Mouse (Mus musculus): ENCODE measurements around the gene Wfikkn1. TPM values are rescaled to one million over a fixed set of nuclear protein-coding genes. Genes with fewer than 3 reads are reported as not detected.

Wfikkn1 gene
- polyA plus RNA-seq, 1 experiment from 2014 or later, result 0.55 TPM

- no peak overlapping the region for H3K4me3 ChIP-seq (replicated peaks)
- no peak overlapping the region for H3K9ac ChIP-seq
- no peaks in the 10 kb centered on the region for H3K9me3 ChIP-seq
- no peaks in the 10 kb centered on the region for H3K27me3 ChIP-seq (replicated peaks)
- WGBS, result 87% methylated on average over 4 of the region's 4 CpGs
- no peak overlapping the region for H3K27ac ChIP-seq
- ATAC-seq (ENCODE audit: insufficient read depth, low FRiP score, low read depth), result no peak
- H3K4me2 ChIP-seq, result no peak overlapping the region
- H3K4me1 ChIP-seq, result 0 out of 2 replicates have a peak, but pooled peaks cover 4% of the 10 kb centered on the region
- 0 out of 2 replicates have a peak, but pooled peaks cover 6% of the 10 kb centered on the region for H3K36me3 ChIP-seq
These were observed 31.2 kb upstream of the Wfikkn1 start for GRCm38 (mm10) chr17:25911816-25912215.

GRCm38 (mm10) chr17:25907640-25908039 lies 27.0 kb upstream of the Wfikkn1 start:
- H3K4me1 ChIP-seq, result no peaks in the 10 kb centered on the region
- 0 out of 2 replicates have a peak, but pooled peaks cover 6% of the 10 kb centered on the region for H3K36me3 ChIP-seq
- H3K27me3 ChIP-seq (replicated peaks), result no peaks in the 10 kb centered on the region
- H3K9me3 ChIP-seq, result no peaks in the 10 kb centered on the region
- no peak overlapping the region for H3K4me2 ChIP-seq
- no peak overlapping the region for H3K9ac ChIP-seq
- no peak overlapping the region for H3K27ac ChIP-seq
- no peak overlapping the region for H3K4me3 ChIP-seq (replicated peaks)
- no peak for ATAC-seq (ENCODE audit: insufficient read depth, low FRiP score, low read depth)
- 86% methylated on average over 2 of the region's 2 CpGs for WGBS

- no peak overlapping the region for H3K9ac ChIP-seq
- no peak overlapping the region for H3K27ac ChIP-seq
- H3K27me3 ChIP-seq (replicated peaks), result no peaks in the 10 kb centered on the region
- 79% methylated on average over 3 of the region's 3 CpGs for WGBS
- H3K9me3 ChIP-seq, result no peaks in the 10 kb centered on the region
- no peaks in the 10 kb centered on the region for H3K4me1 ChIP-seq
- H3K4me2 ChIP-seq, result no peak overlapping the region
- no peak overlapping the region for H3K4me3 ChIP-seq (replicated peaks)
- 0 out of 2 replicates have a peak, but pooled peaks cover 9% of the 10 kb centered on the region for H3K36me3 ChIP-seq
- no peak for ATAC-seq (ENCODE audit: insufficient read depth, low FRiP score, low read depth)
These were observed 22.4 kb upstream of the Wfikkn1 start for GRCm38 (mm10) chr17:25903061-25903460.

GRCm38 (mm10) chr17:25900193-25900592 lies 19.5 kb upstream of the Wfikkn1 start:
- Histone ChIP-seq H3K36me3 (0 out of 2 replicates have a peak, but pooled peaks cover 9% of the 10 kb centered on the region), H3K4me1 (no peaks in the 10 kb centered on the region), H3K9ac (no peak overlapping the region), H3K27ac (no peak overlapping the region), H3K4me2 (no peak overlapping the region), H3K4me3 (replicated peaks) (no peak overlapping the region), H3K27me3 (replicated peaks) (no peaks in the 10 kb centered on the region), H3K9me3 (no peaks in the 10 kb centered on the region)
- no peak for ATAC-seq (ENCODE audit: insufficient read depth, low FRiP score, low read depth)
- WGBS, result 100% methylated on average over 1 of the region's 1 CpGs

GRCm38 (mm10) chr17:25895891-25896290 lies 15.2 kb upstream of the Wfikkn1 start:
- Histone ChIP-seq H3K4me2 (no peak overlapping the region), H3K27me3 (replicated peaks) (no peaks in the 10 kb centered on the region), H3K4me1 (no peaks in the 10 kb centered on the region), H3K4me3 (replicated peaks) (no peak overlapping the region), H3K9ac (no peak overlapping the region), H3K27ac (no peak overlapping the region), H3K36me3 (peaks cover 8% of the 10 kb centered on the region; the same call in 1 of the 2 replicates), H3K9me3 (no peaks in the 10 kb centered on the region)
- WGBS, result 73% methylated on average over 12 of the region's 12 CpGs
- no peak for ATAC-seq (ENCODE audit: insufficient read depth, low FRiP score, low read depth)

GRCm38 (mm10) chr17:25895415-25895814 lies 14.8 kb upstream of the Wfikkn1 start:
- ATAC-seq (ENCODE audit: insufficient read depth, low FRiP score, low read depth), result no peak
- Histone ChIP-seq H3K4me3 (replicated peaks) (no peak overlapping the region), H3K9me3 (no peaks in the 10 kb centered on the region), H3K27ac (no peak overlapping the region), H3K4me1 (no peaks in the 10 kb centered on the region), H3K4me2 (no peak overlapping the region), H3K36me3 (peaks cover 3% of the 10 kb centered on the region; the same call in 1 of the 2 replicates), H3K9ac (no peak overlapping the region), H3K27me3 (replicated peaks) (no peaks in the 10 kb centered on the region)
- 46% methylated on average over 2 of the region's 2 CpGs for WGBS

- H3K9ac ChIP-seq, result no peak overlapping the region
- no peak overlapping the region for H3K4me3 ChIP-seq (replicated peaks)
- H3K4me1 ChIP-seq, result no peaks in the 10 kb centered on the region
- no peaks in the 10 kb centered on the region for H3K27me3 ChIP-seq (replicated peaks)
- no peak overlapping the region for H3K4me2 ChIP-seq
- H3K27ac ChIP-seq, result 0 out of 2 replicates have a peak overlapping the region, but pooled peaks have one; percentile 0
- H3K9me3 ChIP-seq, result no peaks in the 10 kb centered on the region
- peaks cover 10% of the 10 kb centered on the region for H3K36me3 ChIP-seq
- ATAC-seq (ENCODE audit: insufficient read depth, low FRiP score, low read depth), result no peak; the same call in 1 of the 2 replicates
- WGBS, result 35% methylated on average over 2 of the region's 2 CpGs
These were observed 13.4 kb upstream of the Wfikkn1 start for GRCm38 (mm10) chr17:25893975-25894617.

- Histone ChIP-seq H3K4me1 (no peaks in the 10 kb centered on the region), H3K9ac (no peak overlapping the region), H3K36me3 (peaks cover 23% of the 10 kb centered on the region), H3K4me3 (replicated peaks) (no peak overlapping the region), H3K27ac (no peak overlapping the region), H3K27me3 (replicated peaks) (no peaks in the 10 kb centered on the region), H3K4me2 (no peak overlapping the region), H3K9me3 (no peaks in the 10 kb centered on the region)
- no peak for ATAC-seq (ENCODE audit: insufficient read depth, low FRiP score, low read depth)
- WGBS, result 84% methylated on average over 3 of the region's 3 CpGs
These were observed 8.2 kb upstream of the Wfikkn1 start for GRCm38 (mm10) chr17:25888837-25889236.

GRCm38 (mm10) chr17:25887467-25887866 lies 6.8 kb upstream of the Wfikkn1 start:
- Histone ChIP-seq H3K27ac (no peak overlapping the region), H3K36me3 (peaks cover 32% of the 10 kb centered on the region), H3K9ac (no peak overlapping the region), H3K9me3 (no peaks in the 10 kb centered on the region), H3K4me2 (no peak overlapping the region), H3K4me1 (no peaks in the 10 kb centered on the region), H3K27me3 (replicated peaks) (no peaks in the 10 kb centered on the region), H3K4me3 (replicated peaks) (no peak overlapping the region)
- 79% methylated on average over 10 of the region's 10 CpGs for WGBS
- ATAC-seq (ENCODE audit: insufficient read depth, low FRiP score, low read depth), result no peak

GRCm38 (mm10) chr17:25886806-25887205 lies 6.1 kb upstream of the Wfikkn1 start:
- no peaks in the 10 kb centered on the region for H3K9me3 ChIP-seq
- H3K4me1 ChIP-seq, result no peaks in the 10 kb centered on the region
- H3K9ac ChIP-seq, result no peak overlapping the region
- ATAC-seq (ENCODE audit: insufficient read depth, low FRiP score, low read depth), result no peak
- no peaks in the 10 kb centered on the region for H3K27me3 ChIP-seq (replicated peaks)
- H3K36me3 ChIP-seq, result peaks cover 32% of the 10 kb centered on the region
- no peak overlapping the region for H3K4me2 ChIP-seq
- H3K27ac ChIP-seq, result no peak overlapping the region
- no peak overlapping the region for H3K4me3 ChIP-seq (replicated peaks)

- H3K27me3 ChIP-seq (replicated peaks), result no peaks in the 10 kb centered on the region
- H3K4me3 ChIP-seq (replicated peaks), result no peak overlapping the region
- no peak for ATAC-seq (ENCODE audit: insufficient read depth, low FRiP score, low read depth)
- H3K9ac ChIP-seq, result no peak overlapping the region
- H3K36me3 ChIP-seq, result peaks cover 32% of the 10 kb centered on the region
- H3K4me2 ChIP-seq, result no peak overlapping the region
- 62% methylated on average over 4 of the region's 4 CpGs for WGBS
- 0 out of 2 replicates have a peak, but pooled peaks cover 8% of the 10 kb centered on the region for H3K4me1 ChIP-seq
- H3K27ac ChIP-seq, result no peak overlapping the region
- no peaks in the 10 kb centered on the region for H3K9me3 ChIP-seq
These were observed 5.0 kb upstream of the Wfikkn1 start for GRCm38 (mm10) chr17:25885636-25886035.

GRCm38 (mm10) chr17:25883824-25884223 lies 3.2 kb upstream of the Wfikkn1 start:
- no peaks in the 10 kb centered on the region for H3K9me3 ChIP-seq
- H3K36me3 ChIP-seq, result peaks cover 22% of the 10 kb centered on the region
- no peak for ATAC-seq (ENCODE audit: insufficient read depth, low FRiP score, low read depth)
- H3K9ac ChIP-seq, result no peak overlapping the region
- no peak overlapping the region for H3K4me2 ChIP-seq
- H3K27ac ChIP-seq, result no peak overlapping the region
- peaks cover 16% of the 10 kb centered on the region; the same call in 1 of the 2 replicates for H3K4me1 ChIP-seq
- no peak overlapping the region for H3K4me3 ChIP-seq (replicated peaks)
- H3K27me3 ChIP-seq (replicated peaks), result no peaks in the 10 kb centered on the region
- WGBS, result 88% methylated on average over 3 of the region's 3 CpGs

Measured in stomach, embryonic 15.5 days (tissue).